Mouse (Mus musculus) cerebellum, adult (tissue): ENCODE measurements around the gene Card10.

Source experiments
- ATAC-seq: cut with Nextera tagmentation; 2 replicates; pipeline ENCODE4 v1.9.2; 2017; ENCODE audit warnings: mild to moderate bottlenecking, moderate library complexity, mixed read lengths; ENCODE audit not compliant: insufficient number of reproducible peaks, low FRiP score, low TSS enrichment

Gene Card10

GRCm38 (mm10) chr15:78804326-78804725 is 1.5 kb upstream of the Card10 start:
- no peak for ATAC-seq

DNA sequence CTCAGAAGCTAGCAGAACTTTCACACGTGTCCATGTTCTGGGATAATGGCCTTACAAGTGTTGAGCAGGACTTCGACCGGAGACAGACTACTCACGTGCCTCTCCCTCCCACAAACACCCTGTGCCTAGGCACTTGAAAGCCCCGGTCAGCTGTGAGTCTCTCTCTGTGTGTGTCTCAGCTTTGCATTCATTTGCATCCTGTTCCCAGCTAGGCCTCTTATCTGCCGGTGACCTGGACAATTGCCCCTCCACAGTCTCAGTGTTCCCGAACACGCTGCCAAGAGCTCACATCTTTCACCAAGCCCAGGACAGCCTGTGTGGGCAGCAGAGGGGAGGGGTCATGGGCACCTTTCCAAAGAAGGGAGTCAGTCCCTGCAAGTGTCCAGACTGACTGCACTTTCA is 658 bp upstream of the Card10 start:
- ATAC-seq: no peak

DNA sequence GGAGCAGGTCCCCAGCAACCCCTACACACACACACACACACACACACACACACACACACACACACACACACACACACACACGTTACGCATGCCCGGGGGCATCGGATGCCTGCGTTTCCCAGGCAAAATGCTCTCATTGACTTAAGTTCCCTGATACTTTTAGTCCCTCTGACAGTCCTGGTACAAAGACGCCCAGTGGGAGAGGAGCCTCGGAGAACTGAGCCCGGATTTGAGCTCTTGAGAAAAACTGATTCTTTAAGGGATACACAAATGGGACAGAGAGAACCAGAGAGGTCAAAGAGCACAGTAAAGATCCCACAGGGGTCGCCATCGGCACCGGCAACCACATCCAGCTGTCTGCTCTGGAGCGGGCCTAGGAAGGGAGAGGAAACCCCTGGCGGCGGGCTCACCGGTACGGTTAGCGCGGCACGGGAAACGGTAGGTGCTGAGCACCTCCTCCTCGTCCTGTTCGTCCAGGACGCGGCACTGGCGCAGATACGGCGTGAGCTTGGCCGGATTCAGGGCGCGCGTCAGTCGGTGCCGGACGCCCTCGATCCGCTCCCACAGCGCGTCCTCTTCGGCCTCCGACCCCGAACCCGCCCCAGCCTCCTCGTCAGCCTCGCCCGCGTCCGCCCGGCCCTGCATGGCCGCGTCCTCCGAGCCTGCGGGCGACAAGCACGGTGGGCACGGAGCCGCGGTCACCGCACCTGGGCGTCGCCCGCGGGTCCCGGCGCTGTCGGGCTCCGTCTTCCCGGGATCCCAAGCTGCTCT is 686 bp downstream of the Card10 start:
- no peak for ATAC-seq

GRCm38 (mm10) chr15:78801571-78801970 is 1.3 kb downstream of the Card10 start:
- ATAC-seq: no peak

DNA sequence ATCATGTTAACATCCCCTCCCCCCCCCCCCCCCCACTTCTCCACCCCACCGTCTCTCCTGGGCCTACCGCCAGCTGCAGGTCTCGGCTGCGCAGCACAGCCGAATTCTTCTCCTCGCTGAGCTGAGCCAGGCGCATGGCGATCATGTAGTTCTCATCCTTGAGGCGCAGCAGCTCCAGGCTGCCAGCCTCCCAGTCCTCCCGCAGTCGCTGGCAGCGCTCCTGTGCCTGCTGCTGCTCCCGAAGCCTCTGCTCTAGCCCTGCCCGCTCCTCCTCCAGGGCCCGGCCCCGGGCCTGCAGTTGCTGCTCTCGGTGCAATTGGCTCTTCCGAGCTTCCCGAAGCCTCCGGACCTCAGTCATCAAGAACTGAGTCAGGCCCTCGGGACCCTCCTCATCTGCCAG is 3.8 kb downstream of the Card10 start:
- ATAC-seq: no peak

GRCm38 (mm10) chr15:78797060-78797329 is 5.8 kb downstream of the Card10 start:
- no peak for ATAC-seq

GRCm38 (mm10) chr15:78796196-78797059 is 6.4 kb downstream of the Card10 start:
- no peak for ATAC-seq

DNA sequence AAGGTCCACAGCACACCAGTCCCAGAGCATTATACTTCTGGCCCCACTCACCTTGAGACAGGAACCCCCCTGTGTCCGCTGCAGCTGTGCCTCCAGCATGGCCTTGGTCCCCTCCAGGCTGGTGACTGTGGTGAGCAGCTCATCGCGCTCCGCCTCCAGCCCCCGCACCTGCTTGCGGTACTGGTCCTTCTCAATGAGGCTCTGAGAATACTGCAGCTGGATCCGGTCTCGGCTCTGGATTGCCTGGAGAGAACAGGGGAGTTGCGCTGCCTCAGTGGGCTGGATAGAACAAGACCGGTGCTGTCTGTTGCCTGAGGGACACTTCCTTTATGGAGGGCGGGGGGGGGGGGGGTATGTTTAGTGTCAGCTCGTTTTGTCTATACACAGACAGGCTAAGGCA is 11.9 kb downstream of the Card10 start:
- ATAC-seq: no peak

DNA sequence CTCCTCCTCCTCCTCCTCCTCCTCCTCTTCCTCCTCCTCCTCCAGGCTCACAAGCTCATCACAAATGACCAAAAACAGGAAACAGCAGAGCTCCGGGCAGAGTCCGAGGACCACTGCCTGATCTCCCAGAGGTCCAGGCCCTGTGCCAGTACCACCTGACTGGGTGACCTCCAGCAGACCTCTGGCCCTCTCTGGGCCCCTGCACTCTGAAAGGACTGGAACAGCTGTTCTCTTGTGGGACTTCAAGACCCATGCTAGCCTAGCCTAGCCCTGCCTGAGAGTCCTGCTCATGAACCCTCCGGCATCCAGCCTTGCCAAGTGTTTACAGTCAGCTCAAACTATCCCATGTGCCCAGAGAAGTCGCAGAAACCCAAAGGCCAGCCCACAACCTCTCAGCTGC is 12.4 kb downstream of the Card10 start:
- ATAC-seq: no peak

DNA sequence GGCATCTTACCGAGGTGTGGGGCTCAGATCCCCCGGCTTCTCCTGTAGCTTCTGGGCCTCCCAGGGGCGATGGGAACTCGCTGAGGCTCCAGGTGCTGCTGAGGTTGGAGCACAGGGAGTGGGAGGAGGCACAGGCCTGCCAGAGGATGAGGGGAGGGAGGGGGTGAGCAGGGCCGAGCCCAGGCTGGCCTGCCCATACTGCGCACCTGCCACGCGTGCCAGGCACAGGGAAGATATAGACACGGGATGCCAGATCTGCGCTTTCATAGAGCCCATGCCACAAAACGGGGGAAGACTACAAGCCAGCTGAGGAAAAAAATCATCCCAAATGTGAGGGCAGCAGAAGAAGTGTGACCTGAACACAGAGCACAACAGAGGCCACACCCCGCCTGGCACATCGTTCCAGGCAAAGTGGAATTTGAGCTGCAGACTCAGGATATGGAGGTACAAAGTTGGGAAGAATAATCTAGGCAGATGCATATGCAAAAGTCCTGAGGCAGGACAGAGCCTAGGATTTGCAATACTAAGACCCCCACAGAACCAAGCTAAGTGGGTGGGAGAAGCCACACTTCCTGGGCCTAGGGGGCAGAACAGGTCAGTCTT is 13.0 kb downstream of the Card10 start:
- no peak for ATAC-seq

GRCm38 (mm10) chr15:78788042-78788441 is 14.8 kb downstream of the Card10 start:
- no peak for ATAC-seq

- no peak for ATAC-seq
Measured at GRCm38 (mm10) chr15:78787287-78787856, 15.5 kb downstream of the Card10 start.

GRCm38 (mm10) chr15:78786411-78786818 is 16.4 kb downstream of the Card10 start:
- no peak for ATAC-seq

GRCm38 (mm10) chr15:78785961-78786360 is 16.9 kb downstream of the Card10 start:
- no peak for ATAC-seq

DNA sequence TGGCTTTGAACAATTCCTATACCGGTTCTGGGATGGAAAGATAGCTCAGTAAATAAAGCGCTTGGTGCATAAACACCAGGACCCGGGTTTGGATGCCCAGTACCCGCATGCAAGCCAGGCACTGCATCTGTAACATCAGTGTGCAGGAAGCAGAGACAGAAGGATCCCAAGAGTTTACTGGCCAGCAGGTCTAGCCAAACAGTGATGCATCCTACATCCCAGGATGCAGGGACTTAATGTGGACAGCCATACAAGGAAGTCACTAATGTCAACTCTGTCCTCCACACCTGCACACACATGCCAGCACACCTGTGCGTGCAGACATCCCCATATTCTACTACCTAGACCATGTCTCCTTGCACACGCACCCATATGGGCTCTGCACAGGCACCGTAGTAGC is 17.6 kb downstream of the Card10 start:
- no peak for ATAC-seq

GRCm38 (mm10) chr15:78784520-78784919 is 18.3 kb downstream of the Card10 start:
- ATAC-seq: no peak

DNA sequence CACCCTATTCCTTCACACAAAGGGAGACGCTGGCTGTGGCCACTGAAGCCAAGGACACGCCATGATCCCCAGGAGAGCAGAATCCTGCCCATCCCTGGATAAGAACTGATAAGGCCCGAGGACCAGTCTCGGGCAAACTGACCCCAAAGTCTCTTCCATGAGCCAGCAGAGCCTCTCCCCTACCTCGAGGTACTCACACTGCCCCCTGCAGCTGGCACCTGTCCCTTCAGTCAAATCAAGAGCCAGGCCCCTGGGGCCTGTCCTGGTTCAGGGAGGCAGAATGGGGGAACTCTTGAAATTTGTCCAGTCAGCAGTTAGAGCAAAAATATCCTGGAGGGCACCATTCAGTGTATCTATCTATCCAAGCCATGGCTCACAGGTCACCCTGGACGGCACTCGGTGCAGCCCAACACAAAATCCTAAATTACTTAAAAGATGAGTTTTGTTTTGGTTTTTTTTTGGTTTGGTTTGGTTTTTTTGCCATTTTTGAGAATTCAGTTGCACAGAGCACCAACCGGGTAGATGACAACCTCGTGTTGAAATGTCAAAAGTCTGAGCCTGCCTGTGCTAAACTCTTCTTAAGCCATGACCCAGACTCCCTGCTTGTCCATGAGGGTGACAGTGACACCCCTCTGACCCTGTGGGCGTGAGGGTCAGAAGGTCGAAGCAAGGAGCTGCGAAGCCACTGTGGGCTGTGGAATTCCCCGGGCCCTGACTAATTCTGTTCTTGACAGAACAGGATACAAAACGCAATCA is 20.3 kb downstream of the Card10 start:
- no peak for ATAC-seq

GRCm38 (mm10) chr15:78780908-78781307 is 21.9 kb downstream of the Card10 start:
- ATAC-seq: no peak

DNA sequence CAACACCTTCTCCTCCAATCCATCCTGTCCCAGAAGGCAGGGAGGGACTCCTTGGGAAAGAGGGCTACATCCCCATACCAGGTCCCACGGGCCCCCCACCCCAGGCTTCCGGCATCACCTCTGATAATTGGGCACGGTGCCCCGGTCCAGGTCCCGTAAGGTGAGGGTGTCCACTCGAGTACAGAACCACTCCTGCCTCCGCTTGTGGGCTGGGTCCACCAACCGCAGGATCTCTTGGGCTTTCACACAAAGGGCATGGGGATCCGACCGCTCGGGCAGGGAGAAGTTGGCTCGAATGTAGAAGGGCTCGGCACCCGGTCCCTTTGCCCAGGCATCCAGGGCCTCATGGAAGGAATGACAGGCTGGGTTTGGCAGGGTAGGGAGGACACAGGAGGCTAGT is 22.5 kb downstream of the Card10 start:
- no peak for ATAC-seq

DNA sequence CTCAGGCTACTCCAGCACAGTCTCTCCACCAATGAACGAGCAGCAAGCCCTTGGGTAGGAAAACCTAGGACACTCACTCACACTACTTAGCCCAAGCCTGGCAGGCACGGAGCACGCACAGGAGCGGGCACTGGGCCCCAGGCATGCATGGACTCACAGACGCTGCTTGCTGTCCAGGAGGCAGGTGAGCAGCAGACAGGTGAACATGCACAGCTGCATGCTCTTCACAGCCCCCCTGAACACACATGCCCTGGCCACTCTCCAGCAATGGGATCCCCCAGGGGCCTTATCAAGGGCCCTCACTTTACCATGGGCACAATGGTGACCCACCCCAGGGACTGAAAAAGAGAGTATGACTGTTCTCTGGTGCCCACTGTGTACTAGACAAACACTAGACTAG is 23.2 kb downstream of the Card10 start:
- no peak for ATAC-seq
